Comparison of ENCODE assay signal across 17 mouse cellular contexts in the genomic region with DNA sequence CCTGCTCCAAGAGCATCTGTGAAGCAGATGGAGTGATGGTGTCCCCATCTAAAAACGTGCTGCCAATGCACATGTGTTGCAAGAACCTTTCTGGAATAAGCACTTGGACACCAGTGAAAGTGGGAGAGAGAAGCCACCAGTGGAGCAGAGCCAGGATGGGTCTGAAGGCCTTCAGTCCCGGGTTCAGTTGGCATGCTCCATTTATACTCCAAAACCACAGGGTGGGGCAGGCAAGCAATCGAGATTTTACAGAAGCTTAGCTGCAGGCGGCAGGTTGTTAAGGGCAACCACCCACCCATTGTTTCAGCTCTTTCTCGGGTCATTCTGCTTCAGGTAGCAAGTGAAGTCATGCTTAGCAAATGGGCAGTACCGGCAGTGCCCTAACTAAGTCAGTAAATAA. TPM values are rescaled to one million over a fixed set of nuclear protein-coding genes. Genes with fewer than 3 reads are reported as not detected.
DNase-seq lines count a peak whose midpoint lies in the region; ATAC-seq lines count a peak whose summit lies in the region.
"Had no signal": no experiment of that assay in that cellular context is flagged by ENCODE, and none has a peak within 500 bp of the region (broad histone marks: within the 10 kb centered on the region; RNA-seq: fewer than 3 reads in every experiment).

No protein-coding gene starts in this region.

- H3K4me2 ChIP-seq in kidney, embryonic 15.5 days, result no peak overlapping the region
- no peak overlapping the region for H3K4me2 ChIP-seq in forebrain, embryonic 12.5 days
- H3K4me2 ChIP-seq: heart, embryonic 13.5 days; limb, embryonic 15.5 days had no signal

- no peak overlapping the region for H3K9ac ChIP-seq in kidney, embryonic 15.5 days
- no peak overlapping the region for H3K9ac ChIP-seq in forebrain, embryonic 12.5 days
- H3K9ac ChIP-seq: heart, embryonic 13.5 days; limb, embryonic 15.5 days; liver, postnatal 0 days had no signal

- DNase-seq in kidney, adult 9 months, result no peak
- DNase-seq in ES-CJ7 (ENCODE audit: low read depth, low spot score), result peak; percentile 24
- peak; percentile 20 for DNase-seq in Muller cell, postnatal 12 days (ENCODE audit: inconsistent ontology term)
- peak; percentile 28 to 42 for DNase-seq in cerebellum, postnatal 25 days
- no peak for DNase-seq in spleen, postnatal 4 days (ENCODE audit: low spot score in 2 of 2)
- DNase-seq: adrenal gland, postnatal 25 days; kidney, postnatal 14 days; liver, postnatal 0 days; lung, postnatal 36 days; midbrain, embryonic 14.5 days had no signal

- no peaks in the 10 kb centered on the region for H3K27me3 ChIP-seq in kidney, embryonic 15.5 days
- no peaks in the 10 kb centered on the region for H3K27me3 ChIP-seq in forebrain, embryonic 12.5 days
- H3K27me3 ChIP-seq: heart, embryonic 13.5 days; limb, embryonic 15.5 days had no signal

- no peak overlapping the region for H3K27ac ChIP-seq in kidney, embryonic 15.5 days
- no peak overlapping the region for H3K27ac ChIP-seq in forebrain, embryonic 12.5 days
- H3K27ac ChIP-seq: heart, embryonic 13.5 days; limb, embryonic 15.5 days had no signal

- no peak overlapping the region for H3K4me3 ChIP-seq in kidney, embryonic 15.5 days (replicated peaks)
- H3K4me3 ChIP-seq in forebrain, embryonic 12.5 days (replicated peaks), result no peak overlapping the region
- H3K4me3 ChIP-seq: heart, embryonic 13.5 days; limb, embryonic 15.5 days had no signal

- no peaks in the 10 kb centered on the region for H3K4me1 ChIP-seq in kidney, embryonic 15.5 days
- peaks cover 9% of the 10 kb centered on the region for H3K4me1 ChIP-seq in forebrain, embryonic 12.5 days
- H3K4me1 ChIP-seq: heart, embryonic 13.5 days had no signal

- H3K36me3 ChIP-seq in kidney, embryonic 15.5 days, result no peaks in the 10 kb centered on the region
- H3K36me3 ChIP-seq in forebrain, embryonic 12.5 days (replicated peaks), result no peaks in the 10 kb centered on the region
- H3K36me3 ChIP-seq: heart, embryonic 13.5 days; limb, embryonic 15.5 days had no signal

- 0 out of 2 replicates have a peak, but pooled peaks have one; percentile 22 for ATAC-seq in kidney, embryonic 15.5 days (replicated peaks; ENCODE audit: low FRiP score)
- no peak for ATAC-seq in forebrain, embryonic 12.5 days (ENCODE audit: low FRiP score)
- ATAC-seq: activated CD4-positive, CD25-positive, alpha-beta regulatory T cell, adult 4 months; CD4-positive, CD25-positive, alpha-beta regulatory T cell, adult 4 months; intestine, embryonic 16.5 days; liver, postnatal 0 days had no signal

- WGBS in kidney, embryonic 15.5 days, result 25% methylated on average over 6 of the region's 6 CpGs
- WGBS in forebrain, embryonic 12.5 days, result 15% methylated on average over 6 of the region's 6 CpGs

- no peaks in the 10 kb centered on the region for H3K9me3 ChIP-seq in kidney, embryonic 15.5 days (replicated peaks)
- no peaks in the 10 kb centered on the region for H3K9me3 ChIP-seq in forebrain, embryonic 12.5 days
- H3K9me3 ChIP-seq: heart, embryonic 13.5 days; limb, embryonic 15.5 days had no signal

RNA-seq across cellular contexts. Expression of a gene that starts 51.8 kb away (rescaled TPM):
- polyA plus RNA-seq in kidney, embryonic 15.5 days (2015; fragmentation: Nextera tagmentation; extraction: Ambion mirVana), result 0.92 and 1.2 TPM in 2 replicates
- polyA plus RNA-seq in forebrain, embryonic 12.5 days (2016; fragmentation: Nextera tagmentation; extraction: Ambion mirVana), result 4.6 TPM in 2 replicates
- polyA plus RNA-seq: activated CD4-positive, CD25-positive, alpha-beta regulatory T cell, adult 4 months; CD4-positive, CD25-positive, alpha-beta regulatory T cell, adult 4 months; liver, postnatal 0 days had no signal

Comparison
In these comparisons a context has a peak if more than half of its experiments do, and no peak if none do; other contexts are left out.
1. DNase-seq: peak in ES-CJ7 (single experiment), Muller cell, postnatal 12 days (single experiment) and cerebellum, postnatal 25 days (2 of 2); none in kidney, adult 9 months (single experiment) and spleen, postnatal 4 days (0 of 2).